Mouse (Mus musculus): ENCODE results near the gene Peak1. TPM values are rescaled to one million over a fixed set of nuclear protein-coding genes. Genes with fewer than 3 reads are reported as not detected.

Peak1 gene
- total and polyA plus RNA-seq, 3 experiments = 2.8 to 11.7 TPM; not detected in 1

DNA sequence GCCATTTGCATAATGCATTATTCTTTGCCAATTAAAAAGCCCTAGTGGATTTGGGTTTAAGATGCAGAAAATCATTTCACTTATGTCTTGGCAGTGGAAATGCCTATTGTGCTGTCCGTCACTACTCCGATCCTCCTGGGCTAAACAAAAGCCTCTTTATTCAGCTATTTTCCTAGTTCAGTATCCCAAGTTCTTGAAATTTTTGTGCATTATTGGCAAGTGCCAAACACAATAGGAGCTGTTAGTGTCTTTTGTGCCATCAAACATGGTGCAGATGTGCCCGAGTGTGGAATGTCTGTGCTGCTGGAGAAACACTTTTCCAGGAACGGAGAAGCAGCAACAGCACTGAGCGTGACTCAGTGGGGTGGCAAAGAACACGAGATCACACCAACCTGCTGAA is 250.2 kb downstream of the Peak1 start:
- peaks cover 0 to 4% of the 10 kb centered on the region in 2 experiments; a peak in 1 of 4 replicates for H3K4me1 ChIP-seq (ENCODE audit: control insufficient read depth in 1 of 2, insufficient read depth in 2 of 2, low read length in 2 of 2)
- no peak overlapping the region for H3K27ac ChIP-seq (ENCODE audit: control insufficient read depth, low read depth, low read length)
- peaks cover 2 to 8% of the 10 kb centered on the region in 2 experiments; a peak in 3 of 4 replicates for H3K27me3 ChIP-seq (ENCODE audit: control insufficient read depth in 1 of 2, insufficient read depth in 2 of 2, low read length in 2 of 2)
- no peak for TF ChIP-seq USF1 (IDR thresholded peaks at IDR 0.05; ENCODE audit: low read depth, low read length)
- TF ChIP-seq CHD2 (IDR thresholded peaks at IDR 0.05; ENCODE audit: low read length) = no peak
- no peak for TF ChIP-seq ZKSCAN1 (IDR thresholded peaks at IDR 0.05; ENCODE audit: low read depth, low read length)
- TF ChIP-seq MEF2A (IDR thresholded peaks at IDR 0.05; ENCODE audit: extremely low read depth, insufficient replicate concordance, low read depth, low read length, poor library complexity, severe bottlenecking) = no peak
- H3K9ac ChIP-seq (ENCODE audit: control insufficient read depth, low read depth, low read length, poor library complexity, severe bottlenecking) = no peak overlapping the region
- DNase-seq (ENCODE audit: low read depth, low spot score) = no peak
- H3K36me3 ChIP-seq (ENCODE audit: control insufficient read depth in 1 of 2, insufficient read depth in 2 of 2, low read length in 2 of 2) = no peaks in the 10 kb centered on the region
- H3K9me3 ChIP-seq (replicated peaks; ENCODE audit: insufficient read depth, low read length) = no peaks in the 10 kb centered on the region
- H3K79me2 ChIP-seq (ENCODE audit: control insufficient read depth, insufficient read depth, low read length, poor library complexity) = no peaks in the 10 kb centered on the region
- H3K4me3 ChIP-seq (ENCODE audit: control insufficient read depth in 1 of 2, insufficient read depth in 1 of 2, low read depth in 2 of 2, low read length in 2 of 2) = no peak overlapping the region

DNA sequence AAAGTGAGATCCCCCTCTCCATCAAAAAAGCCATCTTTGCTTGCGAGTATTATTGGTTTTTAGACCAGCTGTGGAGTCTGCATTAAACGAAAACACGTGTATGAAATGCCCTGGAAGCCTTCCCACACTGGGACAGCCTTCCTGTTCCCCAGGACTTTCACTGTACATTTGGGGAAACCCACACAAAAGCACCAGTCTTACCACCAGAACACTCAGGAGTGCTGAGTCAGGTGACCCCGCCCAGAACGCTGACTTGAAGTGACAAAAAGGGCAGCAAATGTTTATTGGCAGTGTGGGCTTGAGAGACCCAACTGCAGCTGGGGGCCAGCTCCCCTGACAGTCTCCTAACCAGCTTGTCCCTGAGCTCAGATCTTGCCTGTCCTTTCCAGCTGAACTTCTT is 251.7 kb downstream of the Peak1 start:
- Histone ChIP-seq H3K9ac (ENCODE audit: control insufficient read depth, low read depth, low read length, poor library complexity, severe bottlenecking) (no peak overlapping the region), H3K36me3 (ENCODE audit: control insufficient read depth in 1 of 2, insufficient read depth in 2 of 2, low read length in 2 of 2) (no peaks in the 10 kb centered on the region; a peak in 1 of 4 replicates), H3K27ac (ENCODE audit: control insufficient read depth, low read depth, low read length) (no peak overlapping the region), H3K9me3 (replicated peaks; ENCODE audit: insufficient read depth, low read length) (no peaks in the 10 kb centered on the region), H3K27me3 (ENCODE audit: control insufficient read depth in 1 of 2, insufficient read depth in 2 of 2, low read length in 2 of 2) (peaks cover 2 to 8% of the 10 kb centered on the region in 2 experiments; a peak in 3 of 4 replicates), H3K4me1 (ENCODE audit: control insufficient read depth in 1 of 2, insufficient read depth in 2 of 2, low read length in 2 of 2) (peaks cover 0 to 4% of the 10 kb centered on the region in 2 experiments; a peak in 1 of 4 replicates), H3K79me2 (ENCODE audit: control insufficient read depth, insufficient read depth, low read length, poor library complexity) (no peaks in the 10 kb centered on the region), H3K4me3 (ENCODE audit: control insufficient read depth in 1 of 2, insufficient read depth in 1 of 2, low read depth in 2 of 2, low read length in 2 of 2) (no peak overlapping the region)
- DNase-seq (ENCODE audit: low read depth, low spot score) = no peak
- no peak for TF ChIP-seq ELF1 (IDR thresholded peaks at IDR 0.05; ENCODE audit: low read depth, low read length)
- TF ChIP-seq HCFC1 (IDR thresholded peaks at IDR 0.05; ENCODE audit: low read depth, low read length) = no peak
- TF ChIP-seq MYC (IDR thresholded peaks at IDR 0.05; ENCODE audit: low read depth, low read length) = no peak
- TF ChIP-seq CTCF (IDR thresholded peaks at IDR 0.05 in 2 of 3, conservative IDR thresholded peaks at IDR 0.05 in 1 of 3; ENCODE audit: control insufficient read depth in 1 of 3, insufficient read depth in 1 of 3, low read depth in 2 of 3, low read length in 3 of 3, poor library complexity in 1 of 3, severe bottlenecking in 1 of 3) = no peak
- no peak for TF ChIP-seq NRF1 (IDR thresholded peaks at IDR 0.05; ENCODE audit: insufficient read depth, low read depth, low read length, poor library complexity, severe bottlenecking)
- no peak for TF ChIP-seq EP300 (IDR thresholded peaks at IDR 0.05; ENCODE audit: low read depth in 1 of 2, low read length in 2 of 2)
- TF ChIP-seq POLR2A (IDR thresholded peaks at IDR 0.05; ENCODE audit: control insufficient read depth in 1 of 2, insufficient read depth in 1 of 2, low read depth in 1 of 2, low read length in 2 of 2, poor library complexity in 1 of 2) = no peak
- no peak for TF ChIP-seq KAT2A (conservative IDR thresholded peaks at IDR 0.05; ENCODE audit: low read depth, low read length)
- TF ChIP-seq MAFK (IDR thresholded peaks at IDR 0.05; ENCODE audit: borderline replicate concordance, low read depth, low read length) = no peak
- no peak for TF ChIP-seq ZMIZ1 (IDR thresholded peaks at IDR 0.05; ENCODE audit: low read depth, low read length)
- TF ChIP-seq E2F4 (IDR thresholded peaks at IDR 0.05; ENCODE audit: borderline replicate concordance, low read depth, low read length) = no peak
- TF ChIP-seq CHD2 (IDR thresholded peaks at IDR 0.05; ENCODE audit: low read length) = no peak
- no peak for TF ChIP-seq RAD21 (IDR thresholded peaks at IDR 0.05; ENCODE audit: low read depth, low read length)
- no peak for TF ChIP-seq USF2 (IDR thresholded peaks at IDR 0.05; ENCODE audit: borderline replicate concordance in 1 of 2, insufficient read depth in 1 of 2, low read depth in 1 of 2, low read length in 2 of 2)
- TF ChIP-seq RCOR1 (IDR thresholded peaks at IDR 0.05; ENCODE audit: low read depth, low read length) = no peak

Data from MEL (cell line).